Mouse (Mus musculus) olfactory bulb, adult 2 months (tissue): ENCODE results near the gene Kcnj15.

Experiments
- CTCF ChIP-seq: fragments of 200-500 bp; IDR thresholded peaks from 2 replicates; pipeline ENCODE4 v1.5.1; 2012; ENCODE audit warnings: low read depth, mild to moderate bottlenecking, low read length, moderate library complexity; ENCODE audit not compliant: insufficient read depth
- POLR2A ChIP-seq: fragments of 200-500 bp; IDR thresholded peaks from 2 replicates; pipeline ENCODE4 v1.6.1; 2012; ENCODE audit warnings: mild to moderate bottlenecking, low read depth, low read length, moderate library complexity; ENCODE audit not compliant: insufficient read depth

- TF ChIP-seq CTCF (no peak), POLR2A (no peak)
Measured at GRCm38 (mm10) chr16:95215782-95216181, 41.6 kb upstream of the Kcnj15 start.
